Mouse (Mus musculus): ENCODE data around the gene Tsga8.

Gene Tsga8

DNA sequence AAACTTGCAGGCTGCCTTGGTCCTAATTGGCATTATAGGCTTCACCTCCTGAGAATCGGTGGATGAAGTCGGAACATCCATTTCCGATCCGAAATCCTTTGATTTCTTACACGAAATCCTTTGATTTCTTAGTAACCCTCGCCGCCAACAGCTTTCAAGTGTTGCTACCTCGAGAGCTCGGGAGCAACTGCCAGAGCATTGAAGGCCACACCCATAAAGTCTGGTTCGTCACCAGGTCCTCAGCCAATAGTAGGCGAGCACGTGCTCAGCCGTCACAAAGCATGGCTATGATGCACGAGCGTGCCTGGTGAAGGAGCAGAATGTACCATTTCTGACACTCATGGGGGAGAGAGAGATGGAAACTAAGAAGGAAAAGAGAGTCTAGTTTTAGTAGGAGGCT is at the start of gene Tsga8:
Gene Tsga8 (minus strand): TSS at position 327 of the 400 bp plus-strand sequence.
- DNase-seq (ENCODE audit: low spot score): no peak

Data from testis, postnatal 10 days (tissue).